Mouse (Mus musculus): Measurements from ENCODE around the gene Bloc1s4.

- no peak for TF ChIP-seq CTCF (IDR thresholded peaks at IDR 0.05)
- TF ChIP-seq EP300 (IDR thresholded peaks at IDR 0.05): no peak
These were observed 1.4 kb downstream of the Bloc1s4 start for GRCm38 (mm10) chr5:36747071-36747470.
